Mouse (Mus musculus): ENCODE data around the gene Tsen15.
"Not testable (repeated sequence)": the region's sequence is repeated elsewhere in the genome, so short reads cannot be mapped to it uniquely, and the experiment has no call there.

Tsen15 gene

GRCm38 (mm10) chr1:152398708-152399107 lies 12.2 kb upstream of the Tsen15 start:
- CTCF ChIA-PET = interaction anchor here in 1 of 4 experiments (0.6 to 1.0 kb wide), 2 partner anchors 280 to 675 kb away, joined by 3 read pairs; no protein-coding TSS in a partner anchor
- POLR2A ChIA-PET = interaction anchor here in 2 of 4 experiments (0.6 to 1.3 kb wide), 2 partner anchors 16 to 1360 kb away, joined by 4 read pairs; no protein-coding TSS in a partner anchor

DNA sequence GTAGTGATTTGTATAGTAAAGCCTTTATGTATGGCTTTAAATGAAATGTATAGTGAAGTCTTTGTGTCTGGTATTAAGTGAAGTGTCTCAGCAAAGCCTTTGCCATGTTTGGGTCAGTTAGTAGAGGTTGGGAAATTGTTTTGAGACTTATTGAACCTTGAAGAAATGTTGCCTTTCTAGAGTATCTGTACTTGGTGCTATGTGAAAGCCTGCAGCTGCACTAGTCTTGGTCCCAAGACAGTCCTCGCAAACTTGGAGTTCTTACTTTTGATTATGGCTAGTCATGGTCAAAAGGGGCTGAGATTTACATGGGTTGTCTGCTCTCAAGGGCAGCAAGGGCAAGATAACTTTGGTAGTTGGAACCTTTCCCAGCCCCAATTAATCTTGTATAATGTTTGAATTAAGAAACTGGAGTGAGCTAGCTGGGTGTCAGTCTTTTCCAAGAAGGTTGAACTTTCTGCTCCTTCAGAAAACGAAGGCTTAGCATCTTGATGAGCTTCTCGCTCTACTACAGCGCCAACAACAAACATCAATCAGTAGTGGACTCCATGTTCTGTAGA lies 8.5 kb upstream of the Tsen15 start:
- CTCF ChIA-PET = no interaction called here
- POLR2A ChIA-PET = interaction anchor here in 1 of 4 experiments (0.5 kb wide), 1 partner anchor 9 kb away, joined by 3 read pairs; no protein-coding TSS in a partner anchor

- ChIA-PET CTCF (no interaction called here), POLR2A (no interaction called here)
These were observed 7.6 kb upstream of the Tsen15 start for GRCm38 (mm10) chr1:152394137-152394536.

DNA sequence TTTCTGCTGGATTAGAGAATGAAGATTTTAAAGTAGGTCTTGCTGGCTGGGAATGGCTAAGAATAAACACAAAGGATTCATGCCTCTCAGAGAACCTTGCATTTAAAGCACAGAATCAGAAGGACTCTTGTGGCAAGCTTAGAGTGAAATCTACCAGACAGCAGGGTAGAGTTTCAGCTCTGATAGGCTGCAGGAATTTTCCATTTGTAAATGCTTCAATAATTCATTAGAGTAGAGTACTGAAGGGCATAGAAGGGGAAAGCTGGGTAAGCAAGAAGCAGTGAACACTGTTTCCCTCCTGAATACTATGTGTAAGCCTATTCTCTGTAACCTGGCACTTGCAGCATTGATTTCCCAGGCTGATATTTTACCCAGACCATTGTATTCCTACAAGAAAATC lies 2.8 kb upstream of the Tsen15 start:
- ChIA-PET POLR2A (no interaction called here), CTCF (no interaction called here)

DNA sequence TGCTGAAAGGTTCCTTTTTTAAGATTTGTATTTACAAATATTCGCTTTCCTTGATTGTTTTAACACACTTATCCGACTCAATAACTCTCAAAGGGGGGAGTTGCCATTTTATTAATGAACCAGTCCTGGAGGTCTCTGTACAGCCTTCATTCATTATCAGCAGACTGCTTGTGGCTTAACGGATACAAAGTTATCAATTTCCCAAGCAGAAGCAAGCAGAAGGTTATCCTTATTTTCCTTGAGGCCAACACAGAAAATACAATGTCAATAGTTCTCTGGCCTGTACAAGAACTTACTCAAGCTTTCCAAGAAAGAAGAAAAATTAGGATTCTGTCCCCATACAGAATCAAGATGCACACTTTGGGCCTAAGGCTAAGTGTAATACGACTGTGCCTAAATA lies 795 bp downstream of the Tsen15 start:
- POLR2A ChIA-PET = interaction anchor here in 2 of 4 experiments (0.6 to 1.6 kb wide), 4 partner anchors 14 to 807 kb away, joined by 3 to 6 read pairs (median 3); partner anchors contain the start of gene Colgalt2 (in 1 of the 2)
- CTCF ChIA-PET = not testable (repeated sequence)

DNA sequence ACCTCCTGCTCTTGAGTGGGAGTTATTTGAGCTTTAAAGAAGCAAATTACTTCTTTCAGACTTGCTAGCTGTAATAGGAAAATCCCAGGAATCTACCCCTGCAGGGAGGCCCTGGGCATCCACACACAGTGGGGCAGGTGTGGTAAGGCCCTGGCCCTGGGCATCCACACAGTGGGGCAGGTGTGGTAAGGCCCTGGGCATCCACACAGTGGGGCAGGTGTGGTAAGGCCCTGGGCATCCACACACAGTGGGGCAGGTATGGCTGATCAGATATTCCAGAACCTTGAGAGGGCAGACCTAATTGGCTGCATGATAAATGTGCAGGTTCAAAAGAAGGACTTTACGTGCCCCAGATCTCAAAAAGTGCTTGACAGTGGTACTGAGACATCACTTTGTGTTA lies 1.9 kb downstream of the Tsen15 start:
- ChIA-PET POLR2A (interaction anchor here in 1 of 4 experiments (0.6 to 1.2 kb wide), 3 partner anchors 9 to 463 kb away, joined by 3 to 4 read pairs (median 3); no protein-coding TSS in a partner anchor), CTCF (interaction anchor here in 1 of 4 experiments (0.7 kb wide), 1 partner anchor 1428 kb away, joined by 3 read pairs; no protein-coding TSS in a partner anchor)

DNA sequence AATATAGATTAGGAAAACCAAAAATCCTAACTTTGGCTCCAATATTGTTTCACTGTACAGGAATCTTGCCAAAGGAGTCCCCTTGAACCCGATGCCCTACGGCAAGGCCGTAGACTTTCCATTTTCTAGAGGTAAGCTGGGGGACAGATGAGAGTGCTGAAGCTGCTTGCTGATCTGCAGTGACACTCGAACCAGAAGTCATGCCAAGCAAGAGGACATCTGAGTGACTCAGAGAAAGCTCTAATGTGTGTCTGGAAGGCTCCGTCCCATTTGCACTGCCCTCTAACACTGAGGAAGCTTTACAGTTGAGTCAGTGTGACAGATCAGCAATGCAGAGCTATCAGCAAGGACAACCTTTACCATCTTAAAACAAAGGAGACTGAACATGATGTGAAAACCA lies 8.2 kb downstream of the Tsen15 start:
- CTCF ChIA-PET = interaction anchor here in 1 of 4 experiments (1.3 kb wide), 1 partner anchor 9 kb away, joined by 4 read pairs; no protein-coding TSS in a partner anchor
- POLR2A ChIA-PET = interaction anchor here in 2 of 4 experiments (0.6 to 1.1 kb wide), 2 partner anchors 8 to 595 kb away, joined by 3 read pairs; partner anchors contain the start of gene Tsen15 (in 1 of the 2)

DNA sequence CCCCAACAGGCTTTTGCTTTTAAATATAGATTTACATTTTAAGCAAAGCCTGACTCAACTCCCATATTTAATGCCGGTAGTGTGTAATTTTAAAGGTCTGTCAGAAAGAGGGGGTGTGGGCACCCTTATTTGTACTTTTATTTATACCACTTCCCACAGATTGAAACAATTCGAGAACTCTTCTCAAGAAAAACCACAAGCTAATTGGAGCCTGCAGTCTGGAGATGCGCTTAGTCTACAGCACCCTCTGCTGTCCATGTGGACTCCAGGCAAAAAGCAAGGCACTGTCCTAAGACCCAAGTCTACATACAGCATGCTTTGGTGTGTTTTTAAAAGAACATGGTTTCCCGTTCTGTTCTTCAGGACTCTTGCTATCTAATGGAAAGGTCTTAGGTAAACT lies 17.3 kb downstream of the Tsen15 start:
- POLR2A ChIA-PET = interaction anchor here in 1 of 4 experiments (0.7 to 1.5 kb wide), 3 partner anchors 42 to 483 kb away, joined by 3 read pairs; no protein-coding TSS in a partner anchor

DNA sequence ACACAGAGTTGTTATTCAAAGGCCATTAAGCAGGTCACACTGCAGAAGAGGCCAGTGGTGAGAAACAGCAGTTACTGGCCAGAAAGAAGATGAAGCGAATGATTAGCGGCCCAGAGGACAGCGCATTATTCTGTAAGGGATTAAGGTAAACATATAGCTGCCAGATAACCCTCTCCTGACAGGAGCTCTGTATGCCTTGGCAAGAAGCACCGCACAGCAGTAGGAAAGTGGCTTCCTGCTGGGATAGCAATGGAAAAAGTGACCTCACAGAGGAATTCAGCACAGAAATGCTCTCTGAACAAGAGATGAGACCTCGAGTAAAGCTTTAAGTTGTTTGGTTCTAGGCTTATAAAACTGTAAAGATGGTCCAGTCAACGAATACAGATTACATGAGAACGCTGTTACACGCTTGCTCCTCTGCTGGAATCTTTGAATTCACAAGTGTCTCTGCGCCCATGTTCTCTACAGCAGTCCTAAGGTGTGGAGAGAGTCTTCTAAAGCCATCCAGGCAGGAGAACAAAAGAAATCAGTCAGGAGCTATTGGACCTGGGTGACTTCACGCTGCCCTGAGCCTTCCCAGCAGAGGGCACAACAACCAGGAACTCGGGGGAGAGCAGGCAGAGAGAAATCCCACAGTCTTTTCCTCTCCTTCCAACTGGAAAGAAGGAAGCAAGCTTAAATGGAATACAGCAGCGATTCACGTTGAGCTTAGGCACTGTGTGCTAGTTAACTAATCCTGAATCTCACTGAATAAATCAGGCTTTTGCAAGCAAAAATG lies 18.0 kb downstream of the Tsen15 start:
- CTCF ChIA-PET = interaction anchor here (0.6 to 2.0 kb wide), 14 partner anchors 10 to 1806 kb away, joined by 3 to 5 read pairs (median 4); no protein-coding TSS in a partner anchor
- POLR2A ChIA-PET = interaction anchor here in 1 of 4 experiments (0.7 to 1.5 kb wide), 4 partner anchors 9 to 482 kb away, joined by 3 read pairs; no protein-coding TSS in a partner anchor

More for the DNA sequence above, 17.3 kb downstream of the Tsen15 start:
- CTCF ChIA-PET = interaction anchor here (0.6 to 2.0 kb wide), 11 partner anchors 9 to 523 kb away, joined by 3 to 5 read pairs (median 4); no protein-coding TSS in a partner anchor

DNA sequence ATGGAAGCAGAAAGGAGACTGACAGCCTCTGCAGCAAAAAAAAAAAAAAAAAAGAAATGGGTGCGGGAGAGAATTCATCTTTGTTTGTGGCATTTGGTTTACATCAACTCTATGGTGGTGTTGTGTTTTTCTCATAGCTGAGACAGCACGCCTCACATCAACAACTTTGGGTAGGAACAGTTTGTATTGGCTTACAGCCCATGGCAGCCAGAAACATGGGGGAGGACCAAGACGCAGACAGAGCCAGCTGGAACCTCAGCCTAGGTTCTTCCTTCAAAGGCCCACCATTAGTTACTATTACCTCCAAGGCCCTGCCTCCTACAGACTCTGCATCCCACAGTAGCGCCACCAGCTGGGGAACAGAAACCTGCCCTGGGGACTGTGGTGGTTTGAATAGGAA lies 29.8 kb downstream of the Tsen15 start:
- ChIA-PET POLR2A (interaction anchor here in 1 of 4 experiments (0.6 to 0.7 kb wide), 3 partner anchors 528 to 1220 kb away, joined by 3 to 6 read pairs (median 3); no protein-coding TSS in a partner anchor), CTCF (interaction anchor here in 1 of 4 experiments (0.5 to 1.1 kb wide), 2 partner anchors 164 to 412 kb away, joined by 3 read pairs; no protein-coding TSS in a partner anchor)

- POLR2A ChIA-PET = interaction anchor here in 1 of 4 experiments (1.0 kb wide), 1 partner anchor 83 kb away, joined by 3 read pairs; no protein-coding TSS in a partner anchor
These were observed 38.5 kb downstream of the Tsen15 start for GRCm38 (mm10) chr1:152347946-152348345.

DNA sequence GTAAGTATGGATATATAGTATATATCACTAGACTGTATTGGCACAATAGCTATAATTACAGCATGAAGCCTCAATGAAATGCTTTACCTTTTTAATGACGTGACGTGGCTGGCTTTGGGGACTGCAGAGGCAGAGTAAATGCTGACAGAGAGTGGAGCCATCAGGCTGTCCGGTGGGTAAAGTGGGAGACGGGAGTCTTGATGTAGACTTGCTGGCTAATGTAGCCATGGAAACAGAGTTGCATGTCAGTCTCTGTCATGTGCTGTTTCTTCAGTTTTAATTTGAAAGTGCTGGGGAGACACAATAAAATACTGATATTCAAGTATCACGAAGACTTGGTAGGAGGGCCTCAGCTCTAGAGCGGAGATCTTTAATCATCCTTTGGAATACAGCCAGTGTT lies 62.5 kb downstream of the Tsen15 start:
- POLR2A ChIA-PET = no interaction called here
- CTCF ChIA-PET = no interaction called here

More at GRCm38 (mm10) chr1:152347946-152348345, 38.5 kb downstream of the Tsen15 start:
- CTCF ChIA-PET = no interaction called here
